Mouse (Mus musculus): ENCODE measurements around the gene Slc22a5.
A peak's percentile ranks its signal among the peaks of the same experiment; 100 is the strongest.
"Not testable (repeated sequence)": the region's sequence is repeated elsewhere in the genome, so short reads cannot be mapped to it uniquely, and the experiment has no call there.

Gene Slc22a5

DNA sequence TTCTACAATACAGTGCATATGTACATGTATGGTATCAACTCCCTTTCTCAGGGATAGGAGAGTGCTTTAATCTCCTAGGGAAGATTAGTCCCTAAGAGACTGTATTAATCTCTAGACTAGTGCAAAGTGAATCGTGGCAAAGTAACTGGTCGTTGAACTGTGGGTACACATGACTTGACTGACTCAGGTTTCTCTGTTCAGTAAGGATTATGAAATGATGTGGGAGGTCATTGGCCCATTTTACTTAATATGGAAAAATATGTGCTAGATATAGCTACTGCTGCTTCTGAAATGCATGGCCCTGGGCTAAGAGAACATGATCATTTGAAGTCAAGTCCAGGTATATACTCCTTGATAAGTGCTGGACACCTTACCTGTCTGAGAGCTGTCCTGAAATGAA lies 8.2 kb downstream of the Slc22a5 start:
- no peak for DNase-seq

DNA sequence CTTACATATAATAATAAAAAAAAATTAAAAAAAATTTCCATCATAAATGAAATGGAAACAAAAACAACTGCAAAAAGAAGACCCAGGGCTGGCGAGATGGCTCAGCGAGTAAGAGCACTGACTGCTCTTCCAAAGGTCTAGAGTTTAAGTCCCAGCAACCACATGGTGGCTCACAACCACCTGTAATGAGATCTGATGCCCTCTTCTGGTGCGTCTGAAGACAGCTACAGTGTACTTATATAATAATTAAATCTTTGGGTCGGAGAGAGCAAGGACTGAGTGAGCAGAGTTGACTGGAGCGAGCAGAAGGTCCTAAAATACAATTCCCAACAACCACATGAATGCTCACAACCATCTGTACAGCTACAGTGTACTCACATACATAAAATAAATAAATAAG lies 13.4 kb downstream of the Slc22a5 start:
- not testable (repeated sequence) for DNase-seq

DNA sequence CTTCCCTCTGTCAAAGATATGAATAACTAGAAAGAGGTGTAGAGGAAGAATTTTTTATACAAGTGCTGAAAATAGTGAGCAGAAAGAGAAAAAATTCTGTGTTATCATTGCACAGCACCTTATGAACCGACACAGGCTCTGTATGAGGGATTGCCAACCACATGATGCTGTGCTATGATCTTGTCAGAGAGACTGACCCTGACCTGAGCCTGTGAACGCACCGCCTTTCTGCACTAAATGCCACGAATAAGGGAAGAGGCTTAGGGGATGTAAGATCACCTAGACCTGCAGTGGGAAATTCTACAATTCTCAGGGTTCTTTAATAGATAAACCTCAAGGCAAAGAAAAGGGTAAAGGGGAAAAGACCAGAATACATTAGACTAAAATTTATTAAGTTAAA lies 15.0 kb downstream of the Slc22a5 start:
- no peak for DNase-seq

DNA sequence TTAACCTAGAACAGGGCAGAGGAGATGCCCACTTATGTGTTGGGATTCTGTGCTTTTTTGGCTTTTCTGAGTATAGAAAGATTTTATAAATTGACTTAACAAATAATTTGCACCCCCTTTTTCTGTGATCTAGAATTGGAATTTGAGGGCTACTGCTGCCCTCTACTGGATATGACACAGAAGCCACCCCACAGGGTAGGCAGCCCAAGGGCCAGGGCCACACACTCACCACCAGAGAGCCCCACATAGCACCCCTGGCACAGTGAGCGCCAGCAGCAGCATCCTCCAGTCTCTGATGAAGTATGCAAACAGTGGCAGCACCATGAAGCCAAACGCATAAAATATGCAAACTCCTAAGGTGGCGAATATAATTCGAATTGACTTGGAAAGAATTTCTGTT lies 16.8 kb downstream of the Slc22a5 start:
- DNase-seq: peak; percentile 37

DNA sequence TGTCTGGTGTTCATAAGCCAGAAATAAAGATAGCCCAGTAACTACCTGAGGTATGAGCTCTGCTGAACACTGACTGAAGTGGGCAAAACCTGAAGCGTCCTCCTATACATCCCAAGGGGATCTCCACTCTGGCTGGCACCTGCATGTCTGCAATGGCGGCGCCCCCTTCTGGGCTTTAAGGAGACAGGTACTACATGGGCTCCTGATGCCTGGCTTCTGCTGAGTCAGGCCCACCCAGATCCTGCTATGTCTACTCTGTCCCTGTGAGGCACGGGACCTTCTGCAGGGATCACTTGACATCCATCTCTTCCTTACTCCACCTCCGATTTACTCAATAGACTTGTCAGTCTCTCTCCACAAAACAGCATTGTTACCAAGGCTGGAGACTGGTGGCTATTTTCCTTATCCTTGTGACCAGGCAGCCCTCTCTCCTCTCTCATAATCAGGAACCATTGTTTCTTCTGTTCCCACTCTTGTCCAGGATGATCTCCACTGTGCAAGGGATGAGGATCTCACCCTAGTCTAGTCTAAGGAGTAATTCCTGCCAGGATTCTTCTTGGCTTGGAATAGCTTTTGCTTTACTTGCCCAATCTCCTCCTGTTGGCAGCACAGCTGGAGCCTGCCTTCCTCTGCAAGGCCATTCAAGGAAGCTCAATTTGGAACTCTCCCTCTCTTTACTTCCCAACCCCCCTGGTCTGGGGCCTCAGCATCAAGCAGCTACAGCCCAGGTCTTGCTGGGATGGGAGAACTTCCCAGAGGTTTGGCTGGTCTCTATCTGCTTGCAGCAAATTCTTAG lies 17.4 kb downstream of the Slc22a5 start:
- not testable (repeated sequence) for DNase-seq

DNA sequence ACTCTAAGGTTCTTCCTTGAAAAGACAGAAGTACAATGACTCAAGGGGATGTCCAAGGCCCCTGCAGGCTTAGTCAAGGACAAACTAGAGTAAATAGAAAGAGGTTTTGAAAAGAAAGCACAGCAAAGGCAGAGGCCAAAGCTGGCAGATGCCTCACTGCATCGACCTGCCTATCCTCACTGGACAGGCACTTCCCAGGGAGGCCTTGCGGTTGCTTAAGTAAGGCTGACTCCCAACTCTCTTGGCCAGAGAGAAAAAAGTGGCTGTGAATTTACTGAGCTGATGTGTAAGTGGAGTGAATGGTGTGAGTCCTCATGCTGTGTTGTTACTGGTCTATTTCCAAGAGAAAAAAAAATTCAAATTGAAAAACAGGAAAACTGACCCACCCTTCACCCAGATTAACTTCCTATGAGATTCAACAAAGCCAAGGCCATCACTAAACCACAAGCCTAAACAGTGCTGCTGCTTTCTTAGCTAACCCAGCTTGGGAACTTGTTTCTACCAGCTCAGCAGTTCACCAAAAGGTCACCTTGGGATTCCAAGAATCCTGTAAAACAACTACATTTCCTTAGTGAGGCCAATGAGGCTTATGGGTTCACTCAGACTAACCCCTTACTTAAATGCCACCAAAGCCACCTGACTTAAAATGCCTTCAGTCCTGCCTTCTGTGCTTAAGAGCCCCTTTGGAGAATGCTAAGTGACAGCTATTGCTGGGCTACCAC lies 19.5 kb downstream of the Slc22a5 start:
- DNase-seq: no peak

DNA sequence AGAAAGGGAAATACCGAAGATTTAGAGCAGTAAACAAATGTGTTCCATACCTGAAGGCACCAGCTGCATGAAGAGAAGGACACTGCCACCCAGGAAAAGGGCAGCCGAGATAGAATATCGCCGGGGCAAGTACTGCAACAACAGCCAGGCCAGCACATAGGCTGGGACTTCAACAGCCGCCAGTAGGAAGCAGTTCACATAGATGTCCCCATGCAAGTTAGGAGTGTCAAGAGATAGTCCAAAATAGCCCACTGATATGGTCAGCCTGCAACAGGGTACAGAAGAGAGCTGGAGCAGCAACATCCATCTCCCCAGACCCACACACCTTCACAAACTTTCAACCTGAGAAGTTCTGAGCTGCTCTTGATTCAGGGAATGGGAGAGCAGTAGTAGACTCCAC lies 22.3 kb downstream of the Slc22a5 start:
- no peak for DNase-seq

DNA sequence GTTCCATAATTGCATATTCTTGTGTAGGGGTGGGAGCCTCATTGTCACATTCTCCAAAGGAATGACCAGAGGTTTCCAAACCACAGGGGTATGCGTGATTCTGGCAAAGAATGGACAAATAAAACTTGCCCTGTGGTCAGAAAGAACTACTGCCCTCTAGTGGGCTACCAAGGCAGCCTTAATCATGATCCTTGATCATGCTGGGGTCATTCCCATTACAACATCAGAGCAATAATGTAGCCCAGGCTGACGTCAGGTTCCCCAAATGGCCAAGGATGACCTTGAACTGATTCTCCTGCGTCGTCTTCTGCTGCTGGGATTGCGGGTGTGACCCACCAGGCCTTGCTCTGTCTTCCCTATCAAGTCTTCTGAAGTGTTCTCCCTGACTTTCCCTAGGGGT lies 23.1 kb downstream of the Slc22a5 start:
- not testable (repeated sequence) for DNase-seq

DNA sequence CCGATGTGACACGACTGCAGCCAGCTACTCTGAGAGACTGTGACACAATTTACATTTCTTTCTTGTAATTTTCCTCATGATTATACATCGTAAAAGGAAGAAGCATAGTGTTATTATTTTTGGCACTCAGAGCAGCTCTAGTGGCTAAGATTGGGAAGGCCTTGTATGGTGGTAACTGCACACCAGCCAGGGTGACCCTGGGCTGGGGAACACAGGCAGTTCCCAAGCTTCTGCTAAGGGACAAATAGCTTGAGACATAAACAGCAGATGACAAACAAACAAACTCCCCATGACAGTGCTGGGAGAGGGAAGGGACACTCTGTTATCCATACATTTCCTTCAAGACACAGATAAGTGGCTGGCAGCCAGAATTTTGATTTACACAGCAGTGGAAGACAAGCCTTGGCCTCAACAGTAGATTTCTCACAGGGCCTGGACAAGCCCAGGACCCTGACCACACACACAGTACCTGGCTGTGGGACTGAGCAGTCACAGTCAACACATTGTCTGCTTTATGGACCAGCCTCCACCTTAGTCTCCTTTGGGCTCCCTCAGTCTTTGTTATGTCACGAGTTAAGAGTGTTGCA lies 26.6 kb downstream of the Slc22a5 start:
- DNase-seq: not testable (repeated sequence)

DNA sequence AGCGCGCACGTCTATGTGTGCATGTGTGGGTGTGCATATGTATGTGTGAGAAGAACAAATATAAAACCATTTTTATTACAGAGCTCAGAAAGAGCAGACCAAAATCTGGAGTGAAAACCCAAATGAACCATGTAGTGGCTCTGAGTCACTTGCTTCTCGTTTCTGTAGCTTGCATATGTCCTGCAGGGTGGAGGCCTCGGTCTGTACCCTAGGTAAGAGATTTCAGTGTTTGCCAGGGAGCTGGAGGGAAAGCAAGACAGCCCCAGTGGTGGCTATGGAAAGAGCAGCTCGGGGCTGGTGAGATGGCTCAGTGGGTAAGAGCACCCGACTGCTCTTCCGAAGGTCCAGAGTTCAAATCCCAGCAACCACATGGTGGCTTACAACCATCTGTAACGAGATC lies 30.5 kb downstream of the Slc22a5 start:
- not testable (repeated sequence) for DNase-seq

DNA sequence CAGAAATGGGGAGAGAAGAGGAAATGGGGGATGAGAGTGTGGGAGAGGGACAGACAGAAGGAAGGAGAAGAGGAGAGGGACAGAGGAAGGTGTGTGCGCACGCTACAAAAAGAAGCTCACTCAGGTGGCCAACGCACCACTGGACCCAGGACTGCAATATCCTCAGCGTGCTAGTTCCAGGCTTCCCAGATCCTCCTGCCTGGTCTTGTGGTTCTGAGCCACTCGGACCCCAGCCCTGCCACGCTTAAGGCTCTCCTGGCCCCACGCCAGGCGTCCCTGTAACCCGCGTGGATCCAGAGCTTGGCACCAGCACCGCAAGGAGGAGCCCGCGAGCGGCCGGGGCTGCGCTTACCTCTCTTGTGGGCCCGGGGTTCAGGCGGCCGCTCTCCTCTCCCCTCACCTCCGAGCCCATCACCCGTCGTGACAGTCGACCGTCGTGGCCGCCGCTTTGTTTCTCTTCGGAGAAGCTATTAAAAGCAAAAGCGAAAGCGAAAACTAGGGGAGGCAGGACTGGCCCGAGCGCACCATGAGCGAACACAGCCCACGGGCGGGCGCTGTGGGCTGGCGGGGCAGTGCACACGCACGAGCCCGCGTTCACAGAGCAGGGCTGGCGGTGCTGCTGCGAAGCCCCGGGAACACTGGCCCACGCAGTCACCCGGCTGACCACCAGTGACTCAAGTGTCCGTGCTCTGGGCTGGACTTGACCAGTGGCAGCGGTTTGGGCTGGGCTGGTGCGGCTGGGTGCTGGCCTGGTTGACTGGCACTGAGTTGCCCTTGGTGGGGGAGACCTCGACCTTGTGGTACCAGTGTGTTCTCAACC lies 32.5 kb downstream of the Slc22a5 start, which contains the start of gene Gm12216:
Gene Gm12216 (minus strand): TSS at position 496 of the 820 bp plus-strand sequence.
- peak; percentile 69 for DNase-seq

DNA sequence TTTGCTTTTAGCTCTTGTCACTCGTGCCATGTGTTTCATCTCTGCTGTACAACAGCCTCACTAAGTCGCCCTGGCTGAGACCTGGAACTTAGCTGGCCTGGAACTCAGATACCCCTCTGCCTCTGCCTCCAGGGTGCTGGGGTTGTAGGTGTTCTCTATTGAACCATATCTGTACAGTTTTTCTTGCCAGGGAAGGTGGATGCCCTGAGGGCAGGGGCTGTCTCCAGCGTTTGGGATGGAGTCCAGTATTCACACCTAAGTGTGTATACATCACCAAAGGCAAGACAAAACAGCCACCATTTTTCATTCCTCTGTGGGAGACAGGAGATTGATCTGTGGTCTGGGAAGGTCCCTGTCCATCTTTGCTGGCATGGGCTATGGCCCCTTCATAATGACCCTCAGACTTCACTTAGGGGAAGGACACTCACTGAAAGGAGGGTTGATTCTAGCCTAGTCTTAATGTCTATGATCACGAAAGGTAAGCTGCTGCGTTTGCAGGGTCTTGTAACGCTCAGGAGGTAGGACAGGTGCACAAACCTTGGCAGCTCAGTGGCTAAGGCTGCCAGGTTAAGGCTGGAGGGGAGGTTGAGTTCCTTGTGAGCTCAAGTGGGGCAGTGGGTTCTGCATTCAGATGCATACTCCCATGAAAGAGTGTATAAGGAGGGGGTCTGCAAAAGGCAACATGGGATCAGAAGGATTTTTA lies 33.3 kb downstream of the Slc22a5 start:
- DNase-seq: no peak

DNA sequence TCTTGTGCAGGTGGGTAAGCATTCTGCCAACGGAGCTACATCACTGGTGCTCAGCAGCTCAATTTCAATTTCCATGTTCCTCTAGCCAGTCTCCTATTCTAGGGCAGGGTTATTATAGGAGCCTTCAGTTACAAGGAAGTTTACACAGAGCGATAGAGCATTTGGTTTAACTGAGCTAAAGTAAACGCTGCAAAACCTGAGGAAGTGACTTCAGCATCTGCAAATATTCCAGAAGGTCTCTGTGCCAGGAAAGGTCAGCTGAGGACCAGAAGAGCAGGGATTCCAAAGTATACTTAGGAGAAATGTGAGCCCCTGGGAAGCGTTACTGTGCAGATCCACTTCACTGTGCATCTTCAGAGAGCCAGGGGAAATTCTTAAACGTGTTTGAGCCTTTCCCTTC lies 37.8 kb downstream of the Slc22a5 start:
- no peak for DNase-seq

DNA sequence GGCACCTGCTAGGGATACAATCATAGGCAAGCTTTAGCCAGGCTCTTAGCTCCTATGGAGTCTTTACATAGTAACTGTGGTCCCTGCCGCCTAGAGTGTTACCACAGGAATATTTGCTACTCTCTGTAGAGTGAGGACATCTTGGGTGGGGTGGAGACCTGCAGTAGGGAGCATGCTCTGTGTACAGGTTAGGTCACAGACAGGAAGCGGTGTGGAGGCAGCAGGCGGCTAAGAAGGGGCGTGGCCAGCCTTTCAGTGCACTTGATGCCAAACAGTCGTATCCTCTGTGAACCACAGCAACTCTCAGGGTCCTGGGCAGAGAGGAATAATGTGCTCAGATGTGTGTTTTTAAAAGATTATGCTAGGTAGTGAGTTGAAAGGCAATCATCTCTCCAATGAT lies 39.7 kb downstream of the Slc22a5 start:
- DNase-seq: no peak

DNA sequence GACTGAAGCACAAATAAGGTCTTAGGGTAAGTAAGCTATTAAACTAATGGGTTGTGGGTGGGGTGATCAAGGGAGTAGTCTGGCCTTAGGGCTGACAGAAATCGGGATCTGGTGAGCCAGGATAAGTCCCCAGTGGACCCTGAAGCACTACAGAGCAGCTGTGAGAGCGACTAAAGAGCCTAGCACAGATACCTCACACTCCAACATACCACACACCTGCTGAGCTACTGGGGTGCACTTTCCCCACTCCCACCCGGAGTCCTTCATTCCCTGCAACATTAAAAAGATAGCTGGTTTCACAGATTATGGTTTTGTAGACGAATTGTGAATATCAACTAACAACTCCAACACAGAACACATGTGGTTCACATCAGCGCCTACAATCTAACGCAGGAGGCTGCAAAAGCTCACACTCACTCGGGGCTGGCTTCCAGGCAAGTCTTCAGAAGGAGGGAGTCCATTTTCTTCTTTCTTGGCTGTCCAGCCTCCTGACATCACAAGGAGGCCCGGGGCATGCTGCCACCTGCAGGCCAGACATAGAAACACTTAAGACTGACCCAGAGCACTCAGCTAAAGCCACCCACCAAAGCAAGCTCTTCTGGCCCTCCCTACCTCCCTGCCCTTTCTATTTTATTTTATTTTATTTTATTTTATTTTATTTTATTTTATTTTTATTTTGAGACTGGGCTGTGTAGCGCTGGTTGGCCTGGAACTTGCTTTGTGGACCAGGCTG lies 41.7 kb downstream of the Slc22a5 start:
- DNase-seq: peak; percentile 82

DNA sequence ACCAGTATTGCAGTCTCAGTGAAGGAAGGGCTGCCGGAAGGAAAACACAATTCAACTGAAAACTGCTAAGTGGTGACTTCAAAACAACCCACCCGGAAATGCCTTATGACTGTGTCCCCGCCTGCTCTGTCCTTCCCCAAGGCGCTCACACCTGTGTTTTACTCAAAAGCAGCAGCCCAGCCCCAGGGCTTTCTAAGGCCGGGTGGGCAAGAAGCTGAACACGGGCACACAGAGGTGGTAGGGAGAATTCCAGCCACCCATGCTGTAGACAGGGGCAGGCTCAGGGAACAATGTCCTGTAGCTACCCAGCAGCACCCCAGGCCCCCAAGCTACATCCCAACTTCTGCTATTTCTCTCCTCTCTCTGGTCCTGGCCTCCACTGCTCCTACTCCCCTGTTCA lies 45.8 kb downstream of the Slc22a5 start:
- DNase-seq: peak; percentile 30

DNA sequence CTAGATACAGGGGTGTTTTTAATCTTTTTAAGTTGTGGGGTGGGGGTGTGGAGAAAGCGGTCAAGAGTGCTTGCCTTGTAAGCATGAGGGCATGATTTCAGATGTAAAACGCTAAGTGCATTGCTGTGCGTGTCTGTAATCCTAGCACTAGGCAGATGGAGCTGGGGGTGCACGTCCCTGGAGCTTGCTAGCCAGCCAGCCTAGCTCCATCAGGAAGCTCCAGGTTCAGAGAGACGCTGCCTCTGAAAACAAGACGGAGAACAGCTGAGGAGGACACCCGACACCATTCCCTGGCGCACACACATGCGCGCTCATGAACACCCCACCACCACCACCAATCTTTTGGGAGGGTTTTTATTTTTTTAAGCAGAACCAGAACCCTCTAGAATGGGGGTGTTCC lies 48.4 kb downstream of the Slc22a5 start:
- no peak for DNase-seq

DNA sequence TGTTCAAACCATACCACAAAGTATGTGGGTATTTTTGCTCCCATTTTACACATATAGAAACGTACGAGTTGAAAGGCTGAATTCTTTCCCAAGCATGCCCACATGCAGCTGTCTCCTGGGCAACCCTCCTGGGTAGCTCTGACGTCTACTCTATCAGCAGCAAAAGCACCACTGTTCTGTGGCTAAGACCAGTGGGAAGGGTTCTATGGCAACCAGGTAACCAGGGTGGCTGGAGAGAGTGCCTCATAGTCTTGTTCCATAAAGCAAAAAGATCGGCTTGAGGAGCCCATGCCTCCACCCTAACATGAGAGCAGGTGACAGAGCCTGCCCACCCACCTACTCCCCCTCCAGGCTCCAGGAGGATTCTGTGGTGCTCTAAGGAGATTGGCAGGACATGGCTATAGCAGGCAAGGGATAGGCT lies 49.3 kb downstream of the Slc22a5 start:
- no peak for DNase-seq

DNA sequence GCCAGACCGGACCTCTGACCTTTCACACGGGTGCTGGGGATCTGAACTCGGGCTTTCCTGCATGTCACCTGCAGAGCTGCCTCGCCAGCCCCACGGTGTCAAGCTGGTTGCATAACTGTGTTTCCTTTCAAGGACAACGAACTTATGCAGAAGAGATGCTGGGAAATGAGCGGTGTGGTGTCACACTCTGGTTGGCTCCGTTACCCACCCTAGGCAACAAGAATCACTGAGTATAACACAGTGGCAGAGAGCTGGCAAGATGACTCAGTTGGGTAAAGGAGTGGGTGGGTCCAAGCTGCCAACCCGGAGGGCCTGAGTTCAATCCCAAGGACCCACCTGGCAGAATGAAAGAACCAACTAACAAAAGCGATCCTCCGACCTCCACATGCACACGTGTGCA lies 49.9 kb downstream of the Slc22a5 start:
- DNase-seq: no peak

DNA sequence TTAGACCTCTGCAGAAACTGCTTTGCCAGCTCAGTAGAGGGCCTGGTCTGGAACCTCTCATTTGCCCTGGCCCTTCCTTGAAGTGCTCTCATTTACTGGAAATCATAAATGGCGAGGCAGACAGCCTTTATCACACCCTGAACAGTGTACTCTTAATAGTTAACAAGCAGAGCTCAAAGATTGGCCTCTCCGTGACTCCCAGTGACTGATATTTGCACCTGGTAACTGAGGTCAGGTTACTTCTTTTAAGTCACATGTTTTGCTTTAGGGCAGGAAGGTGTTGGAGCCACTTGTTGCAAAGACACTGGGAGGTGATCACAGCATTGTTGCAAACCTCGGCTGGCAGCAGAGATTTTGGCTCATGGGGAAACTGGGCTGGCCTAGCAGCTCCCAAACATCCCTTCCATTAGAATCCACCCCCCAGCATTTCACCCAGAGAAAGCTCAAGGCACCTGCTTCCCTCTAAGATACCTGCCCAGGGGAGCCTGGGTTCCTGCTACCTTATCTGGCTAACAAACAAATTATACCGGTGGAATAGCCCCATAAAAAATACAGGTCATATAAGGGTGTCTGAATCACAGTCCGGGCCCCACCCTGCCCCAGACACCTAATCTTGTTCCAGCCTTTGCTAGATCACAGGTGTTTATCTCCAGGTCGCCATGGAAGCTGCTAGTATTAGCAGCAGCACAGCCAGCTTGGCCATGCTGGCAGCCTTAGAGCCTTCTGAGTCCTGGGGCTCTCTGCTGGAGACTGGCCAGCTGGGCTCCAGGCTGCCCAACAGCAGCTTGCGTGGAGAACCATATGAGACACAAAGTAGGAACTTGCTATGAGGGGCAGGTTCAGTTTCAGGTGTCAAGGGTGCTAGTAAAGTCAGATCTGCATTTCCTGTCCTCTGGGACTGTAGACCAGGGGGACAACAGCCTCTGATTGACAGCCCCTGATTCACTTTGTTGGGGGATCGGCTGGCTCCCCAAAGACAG lies 51.5 kb downstream of the Slc22a5 start:
- no peak for DNase-seq
